Mouse (Mus musculus) ES-Bruce4 (cell line): ENCODE results near the gene Gpr37l1. TPM values are rescaled to one million over a fixed set of nuclear protein-coding genes. Genes with fewer than 3 reads are reported as not detected.

Source experiments
- H3K27ac ChIP-seq: 2 replicates; pipeline ENCODE4 v1.5.1; 2012; ENCODE audit warnings: low read length, inconsistent platforms; ENCODE audit not compliant: insufficient read depth
- H3K27me3 ChIP-seq: 2 replicates; pipeline ENCODE4 v1.6.1; 2012; ENCODE audit warnings: mild to moderate bottlenecking, low read length, inconsistent platforms; ENCODE audit not compliant: control insufficient read depth, poor library complexity, insufficient read depth, severe bottlenecking
- H3K36me3 ChIP-seq: 2 replicates; pipeline ENCODE4 v1.6.1; 2012; ENCODE audit warnings: inconsistent platforms, mild to moderate bottlenecking, low read length, moderate library complexity; ENCODE audit not compliant: control insufficient read depth, poor library complexity, insufficient read depth, severe bottlenecking
- H3K4me1 ChIP-seq: one replicate; pipeline ENCODE4 v1.8.1; 2011; ENCODE audit warnings: low read length; ENCODE audit not compliant: control insufficient read depth, insufficient read depth
- H3K4me3 ChIP-seq: 2 replicates; pipeline ENCODE4 v1.5.1; 2011; ENCODE audit warnings: low read depth, mild to moderate bottlenecking, low read length
- H3K9ac ChIP-seq: 2 replicates; pipeline ENCODE4 v1.6.1; 2012; ENCODE audit warnings: low read depth, mild to moderate bottlenecking, inconsistent platforms; ENCODE audit not compliant: poor library complexity, severe bottlenecking
- H3K9me3 ChIP-seq: replicated peaks from 2 replicates; pipeline ENCODE4 v1.6.1; 2012; ENCODE audit warnings: mild to moderate bottlenecking, low read length, inconsistent platforms; ENCODE audit not compliant: control insufficient read depth, poor library complexity, insufficient read depth, severe bottlenecking
- CTCF ChIP-seq: IDR thresholded peaks from one replicate; pipeline ENCODE4 v1.8.1; 2011; ENCODE audit warnings: low read depth, low read length
- EP300 ChIP-seq: IDR thresholded peaks from 2 replicates; pipeline ENCODE4 v1.6.1; 2011; ENCODE audit warnings: low read depth, low read length; ENCODE audit not compliant: insufficient read depth
- POLR2A ChIP-seq: IDR thresholded peaks from one replicate; pipeline ENCODE4 v1.8.1; 2011; ENCODE audit warnings: low read length; ENCODE audit not compliant: insufficient read depth
- polyA plus RNA-seq: library from polyadenylated mRNA; stranded (reverse); fragments of >200 nt; gene quantifications from 2 replicates; pipeline ENCODE4 v1.2.4, GENCODE M21; 2011; ENCODE audit warnings: low read depth; ENCODE audit not compliant: missing spikeins, insufficient read depth, insufficient read length

The Gpr37l1 gene
- polyA plus RNA-seq, 1 experiment = not detected

GRCm38 (mm10) chr1:135169556-135170224, 2.2 kb upstream of the Gpr37l1 start:
- H3K27me3 ChIP-seq = no peaks in the 10 kb centered on the region
- H3K27ac ChIP-seq = no peak overlapping the region
- H3K4me1 ChIP-seq = no peaks in the 10 kb centered on the region
- H3K4me3 ChIP-seq = no peak overlapping the region
- H3K9me3 ChIP-seq = no peaks in the 10 kb centered on the region
- H3K9ac ChIP-seq = no peak overlapping the region
- no peaks in the 10 kb centered on the region for H3K36me3 ChIP-seq
- no peak for TF ChIP-seq EP300
- TF ChIP-seq POLR2A = no peak
- TF ChIP-seq CTCF = no peak

GRCm38 (mm10) chr1:135168453-135169200, 1.1 kb upstream of the Gpr37l1 start:
- Histone ChIP-seq H3K4me1 (no peaks in the 10 kb centered on the region), H3K36me3 (no peaks in the 10 kb centered on the region), H3K27me3 (no peaks in the 10 kb centered on the region), H3K4me3 (no peak overlapping the region), H3K9ac (no peak overlapping the region), H3K27ac (no peak overlapping the region), H3K9me3 (no peaks in the 10 kb centered on the region)
- TF ChIP-seq CTCF = no peak
- no peak for TF ChIP-seq POLR2A
- TF ChIP-seq EP300 = no peak

- H3K4me3 ChIP-seq = no peak overlapping the region
- H3K9me3 ChIP-seq = no peaks in the 10 kb centered on the region
- H3K9ac ChIP-seq = no peak overlapping the region
- no peaks in the 10 kb centered on the region for H3K27me3 ChIP-seq
- no peaks in the 10 kb centered on the region for H3K4me1 ChIP-seq
- no peaks in the 10 kb centered on the region for H3K36me3 ChIP-seq
- no peak for TF ChIP-seq EP300
- no peak for TF ChIP-seq CTCF
- no peak for TF ChIP-seq POLR2A
- no peak overlapping the region for H3K27ac ChIP-seq
Measured at GRCm38 (mm10) chr1:135162720-135163119, 4.8 kb downstream of the Gpr37l1 start.

GRCm38 (mm10) chr1:135160411-135161050, 7.0 kb downstream of the Gpr37l1 start:
- TF ChIP-seq POLR2A (no peak), CTCF (no peak), EP300 (no peak)
- Histone ChIP-seq H3K9me3 (no peaks in the 10 kb centered on the region), H3K4me3 (peak overlapping the region; percentile 47), H3K36me3 (peaks cover 6% of the 10 kb centered on the region; the same call in 1 of the 2 replicates), H3K27ac (no peak overlapping the region), H3K9ac (0 out of 2 replicates have a peak overlapping the region, but pooled peaks have one; percentile 3), H3K27me3 (no peaks in the 10 kb centered on the region), H3K4me1 (no peaks in the 10 kb centered on the region)

- H3K9me3 ChIP-seq = no peaks in the 10 kb centered on the region
- H3K4me1 ChIP-seq = no peaks in the 10 kb centered on the region
- no peak overlapping the region for H3K4me3 ChIP-seq
- no peak overlapping the region for H3K9ac ChIP-seq
- H3K27ac ChIP-seq = no peak overlapping the region
- H3K27me3 ChIP-seq = no peaks in the 10 kb centered on the region
- H3K36me3 ChIP-seq = peaks cover 7% of the 10 kb centered on the region; the same call in 1 of the 2 replicates
- TF ChIP-seq CTCF = no peak
- TF ChIP-seq POLR2A = no peak
- no peak for TF ChIP-seq EP300
Measured at GRCm38 (mm10) chr1:135159556-135160123, 7.8 kb downstream of the Gpr37l1 start.
